Mouse (Mus musculus) spleen, adult 2 months (tissue): ENCODE results near the gene Prrx1.

Experiments used
- CTCF ChIP-seq: fragments of 200-500 bp; IDR thresholded peaks from 2 replicates; pipeline ENCODE4 v1.5.1; 2011; ENCODE audit warnings: mild to moderate bottlenecking, inconsistent platforms; ENCODE audit not compliant: insufficient read depth, insufficient read length, insufficient replicate concordance; ENCODE audit errors: extremely low read depth
- POLR2A ChIP-seq: fragments of 200-500 bp; IDR thresholded peaks from 2 replicates; pipeline ENCODE4 v1.6.1; 2011; ENCODE audit warnings: low read depth, low read length, inconsistent platforms

GRCm38 (mm10) chr1:163355626-163356156, 42.2 kb upstream of the Prrx1 start:
- TF ChIP-seq CTCF, result no peak
- no peak for TF ChIP-seq POLR2A
